Mouse (Mus musculus) embryonic facial prominence, embryonic 10.5 days (tissue): Measurements from ENCODE around the gene Cenpu. TPM values are rescaled to one million over a fixed set of nuclear protein-coding genes. Genes with fewer than 3 reads are reported as not detected.

Source experiments
- DNase-seq: peaks from one replicate; pipeline ENCODE4 v3.0.0-alpha.2; 2017; ENCODE audit warnings: low spot score
- H3K27ac ChIP-seq: fragments of 300-500 bp; sonication (generic); replicated peaks from 2 replicates; pipeline ENCODE4 v1.5.1; 2016; ENCODE audit warnings: mild to moderate bottlenecking
- H3K27me3 ChIP-seq: fragments of 300-500 bp; sonication (generic); replicated peaks from 2 replicates; pipeline ENCODE4 v1.6.1; 2016; ENCODE audit warnings: low read depth, mild to moderate bottlenecking; ENCODE audit not compliant: poor library complexity, severe bottlenecking
- H3K36me3 ChIP-seq: fragments of 300-500 bp; sonication (generic); replicated peaks from 2 replicates; pipeline ENCODE4 v1.6.1; 2016; ENCODE audit warnings: mild to moderate bottlenecking, moderate library complexity
- H3K4me1 ChIP-seq: fragments of 300-500 bp; sonication (generic); 2 replicates; pipeline ENCODE4 v1.6.1; 2016
- H3K4me3 ChIP-seq: fragments of 300-500 bp; sonication (generic); 2 replicates; pipeline ENCODE4 v1.5.1; 2016; ENCODE audit warnings: mild to moderate bottlenecking, moderate library complexity
- H3K9me3 ChIP-seq: fragments of 300-500 bp; sonication (generic); 2 replicates; pipeline ENCODE4 v1.6.1; 2016; ENCODE audit warnings: mild to moderate bottlenecking
- WGBS: fragments of 180-500 bp; shearing (Covaris S2); methylation state at CpG from one replicate; pipeline ENCODE4 v1.1.7; 2016; 5-methylcytosine and 5-hydroxymethylcytosine counted together
- polyA plus RNA-seq: library from polyadenylated mRNA; unstranded; fragments of >200 nt; fragmentation: Nextera tagmentation; extraction: Ambion mirVana; gene quantifications from 2 replicates; pipeline ENCODE4 v1.2.1, GENCODE M21; 2016

The Cenpu gene
- polyA plus RNA-seq, 1 experiment from 2014 or later: 30.7 TPM

- Histone ChIP-seq H3K4me1 (no peaks in the 10 kb centered on the region), H3K9me3 (no peaks in the 10 kb centered on the region), H3K36me3 (peaks cover 11% of the 10 kb centered on the region), H3K27me3 (no peaks in the 10 kb centered on the region), H3K27ac (no peak overlapping the region), H3K4me3 (no peak overlapping the region)
- no peak for DNase-seq
- 86% methylated on average over 8 of the region's 8 CpGs for WGBS
These were observed 41.2 kb downstream of the Cenpu start for GRCm38 (mm10) chr8:46593067-46593466.

GRCm38 (mm10) chr8:46593772-46594171 is 41.9 kb downstream of the Cenpu start:
- H3K27ac ChIP-seq: no peak overlapping the region
- no peak for DNase-seq
- no peaks in the 10 kb centered on the region for H3K9me3 ChIP-seq
- no peaks in the 10 kb centered on the region for H3K27me3 ChIP-seq
- H3K4me1 ChIP-seq: no peaks in the 10 kb centered on the region
- H3K4me3 ChIP-seq: no peak overlapping the region
- H3K36me3 ChIP-seq: peaks cover 11% of the 10 kb centered on the region
- WGBS: 80% methylated on average over 2 of the region's 2 CpGs

GRCm38 (mm10) chr8:46595593-46595992 is 43.8 kb downstream of the Cenpu start:
- 83% methylated on average over 2 of the region's 2 CpGs for WGBS

GRCm38 (mm10) chr8:46596530-46596929 is 44.7 kb downstream of the Cenpu start:
- DNase-seq: no peak
- Histone ChIP-seq H3K9me3 (no peaks in the 10 kb centered on the region), H3K27ac (no peak overlapping the region), H3K4me3 (no peak overlapping the region), H3K27me3 (no peaks in the 10 kb centered on the region), H3K4me1 (0 out of 2 replicates have a peak, but pooled peaks cover 7% of the 10 kb centered on the region), H3K36me3 (peaks cover 5% of the 10 kb centered on the region; the same call in 1 of the 2 replicates)
- 85% methylated on average over 2 of the region's 2 CpGs for WGBS

More at GRCm38 (mm10) chr8:46595593-46595992, 43.8 kb downstream of the Cenpu start:
- no peak overlapping the region for H3K27ac ChIP-seq
- no peaks in the 10 kb centered on the region for H3K9me3 ChIP-seq
- H3K27me3 ChIP-seq: no peaks in the 10 kb centered on the region
- H3K4me3 ChIP-seq: no peak overlapping the region
- H3K4me1 ChIP-seq: no peaks in the 10 kb centered on the region
- H3K36me3 ChIP-seq: peaks cover 5% of the 10 kb centered on the region; the same call in 1 of the 2 replicates
- no peak for DNase-seq

- Histone ChIP-seq H3K36me3 (peaks cover 5% of the 10 kb centered on the region; the same call in 1 of the 2 replicates), H3K4me3 (no peak overlapping the region), H3K4me1 (0 out of 2 replicates have a peak, but pooled peaks cover 8% of the 10 kb centered on the region), H3K27ac (no peak overlapping the region), H3K27me3 (no peaks in the 10 kb centered on the region), H3K9me3 (no peaks in the 10 kb centered on the region)
- no peak for DNase-seq
- WGBS: 82% methylated on average over 2 of the region's 2 CpGs
These were observed 45.6 kb downstream of the Cenpu start for GRCm38 (mm10) chr8:46597411-46597810.

GRCm38 (mm10) chr8:46598114-46598513 is 46.3 kb downstream of the Cenpu start:
- 91% methylated on average over 2 of the region's 2 CpGs for WGBS
- H3K9me3 ChIP-seq: no peaks in the 10 kb centered on the region
- no peak overlapping the region for H3K4me3 ChIP-seq
- DNase-seq: no peak
- no peaks in the 10 kb centered on the region for H3K27me3 ChIP-seq
- 0 out of 2 replicates have a peak, but pooled peaks cover 8% of the 10 kb centered on the region for H3K4me1 ChIP-seq
- H3K36me3 ChIP-seq: peaks cover 5% of the 10 kb centered on the region; the same call in 1 of the 2 replicates
- no peak overlapping the region for H3K27ac ChIP-seq

GRCm38 (mm10) chr8:46598753-46599152 is 46.9 kb downstream of the Cenpu start:
- H3K27me3 ChIP-seq: no peaks in the 10 kb centered on the region
- 0 out of 2 replicates have a peak, but pooled peaks cover 8% of the 10 kb centered on the region for H3K4me1 ChIP-seq
- WGBS: 95% methylated on average over 5 of the region's 5 CpGs

GRCm38 (mm10) chr8:46599314-46599904 is 47.6 kb downstream of the Cenpu start:
- Histone ChIP-seq H3K4me3 (no peak overlapping the region), H3K9me3 (no peaks in the 10 kb centered on the region), H3K4me1 (0 out of 2 replicates have a peak, but pooled peaks cover 8% of the 10 kb centered on the region), H3K27me3 (no peaks in the 10 kb centered on the region), H3K36me3 (peaks cover 5% of the 10 kb centered on the region; the same call in 1 of the 2 replicates), H3K27ac (no peak overlapping the region)
- DNase-seq: no peak
- WGBS: 90% methylated on average over 7 of the region's 7 CpGs

More at GRCm38 (mm10) chr8:46598753-46599152, 46.9 kb downstream of the Cenpu start:
- no peak overlapping the region for H3K4me3 ChIP-seq
- H3K36me3 ChIP-seq: peaks cover 5% of the 10 kb centered on the region; the same call in 1 of the 2 replicates
- H3K27ac ChIP-seq: no peak overlapping the region
- H3K9me3 ChIP-seq: no peaks in the 10 kb centered on the region
- DNase-seq: no peak

- Histone ChIP-seq H3K36me3 (peaks cover 10% of the 10 kb centered on the region; the same call in 1 of the 2 replicates), H3K27me3 (no peaks in the 10 kb centered on the region), H3K4me1 (0 out of 2 replicates have a peak, but pooled peaks cover 8% of the 10 kb centered on the region), H3K27ac (no peak overlapping the region), H3K9me3 (no peaks in the 10 kb centered on the region), H3K4me3 (no peak overlapping the region)
- 68% methylated on average over 10 of the region's 10 CpGs for WGBS
- DNase-seq: peak; percentile 31
These were observed 49.3 kb downstream of the Cenpu start for GRCm38 (mm10) chr8:46600959-46601707.

- Histone ChIP-seq H3K4me3 (no peak overlapping the region), H3K9me3 (no peaks in the 10 kb centered on the region), H3K27ac (no peak overlapping the region), H3K4me1 (0 out of 2 replicates have a peak, but pooled peaks cover 8% of the 10 kb centered on the region), H3K36me3 (0 out of 2 replicates have a peak, but pooled peaks cover 12% of the 10 kb centered on the region), H3K27me3 (no peaks in the 10 kb centered on the region)
- 79% methylated on average over 5 of the region's 5 CpGs for WGBS
- DNase-seq: peak; percentile 21
These were observed 51.8 kb downstream of the Cenpu start for GRCm38 (mm10) chr8:46603587-46603986.

GRCm38 (mm10) chr8:46606930-46607329 is 55.1 kb downstream of the Cenpu start:
- Histone ChIP-seq H3K36me3 (peaks cover 16% of the 10 kb centered on the region; the same call in 1 of the 2 replicates), H3K27ac (no peak overlapping the region), H3K4me1 (no peaks in the 10 kb centered on the region), H3K9me3 (no peaks in the 10 kb centered on the region), H3K27me3 (no peaks in the 10 kb centered on the region), H3K4me3 (no peak overlapping the region)
- WGBS: 86% methylated on average over 1 of the region's 1 CpGs
- no peak for DNase-seq

GRCm38 (mm10) chr8:46611557-46611956 is 59.7 kb downstream of the Cenpu start:
- Histone ChIP-seq H3K9me3 (no peaks in the 10 kb centered on the region), H3K27ac (no peak overlapping the region), H3K27me3 (no peaks in the 10 kb centered on the region), H3K36me3 (peaks cover 12% of the 10 kb centered on the region; the same call in 1 of the 2 replicates), H3K4me3 (no peak overlapping the region), H3K4me1 (peaks cover 20% of the 10 kb centered on the region)
- no peak for DNase-seq
- WGBS: 90% methylated on average over 8 of the region's 8 CpGs
